Mouse (Mus musculus): ENCODE measurements around the gene Pqlc3. TPM values are rescaled to one million over a fixed set of nuclear protein-coding genes. Genes with fewer than 3 reads are reported as not detected.

Gene Pqlc3
- polyA plus RNA-seq, 1 experiment from 2014 or later, result 3.7 TPM

DNA sequence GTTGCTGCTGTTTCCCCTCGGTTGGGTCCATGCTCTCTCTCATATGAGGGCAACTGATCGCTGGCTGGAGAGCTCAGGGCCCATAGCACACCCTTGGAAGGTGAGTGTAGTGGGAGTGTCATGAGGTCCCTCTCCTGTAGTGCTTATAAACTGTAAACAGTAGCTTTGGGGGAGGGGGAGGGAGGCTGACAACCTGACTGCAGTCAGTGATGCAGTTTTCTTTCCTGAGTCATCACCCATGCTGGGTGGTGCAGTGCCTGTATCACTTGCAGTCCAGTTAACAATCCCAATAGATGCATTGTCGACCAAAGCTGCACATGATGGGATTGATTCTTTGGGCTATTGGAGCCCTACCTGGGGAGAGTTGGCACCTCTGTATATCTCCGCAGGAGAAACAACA lies 1.0 kb upstream of the Pqlc3 start:
- ATAC-seq (ENCODE audit: insufficient read depth) (no peak), DNase-seq (no peak)
- H3K27me3 ChIP-seq (ENCODE audit: insufficient read depth, low read length), result peaks cover 12% of the 10 kb centered on the region
- H3K27ac ChIP-seq (ENCODE audit: low read depth), result no peak overlapping the region
- WGBS, result 41% methylated on average over 4 of the region's 4 CpGs
- 0 out of 2 replicates have a peak, but pooled peaks cover 6% of the 10 kb centered on the region for H3K4me1 ChIP-seq (ENCODE audit: insufficient read depth)
- no peak overlapping the region for H3K4me2 ChIP-seq
- no peak for TF ChIP-seq CTCF (IDR thresholded peaks at IDR 0.05; ENCODE audit: low read depth)
- H3K9me3 ChIP-seq (ENCODE audit: low read depth, low read length), result no peaks in the 10 kb centered on the region
- no peaks in the 10 kb centered on the region for H3K36me3 ChIP-seq (ENCODE audit: insufficient read depth)
- H3K4me3 ChIP-seq (ENCODE audit: low read depth, low read length), result no peak overlapping the region
- no peak overlapping the region for H3K9ac ChIP-seq

DNA sequence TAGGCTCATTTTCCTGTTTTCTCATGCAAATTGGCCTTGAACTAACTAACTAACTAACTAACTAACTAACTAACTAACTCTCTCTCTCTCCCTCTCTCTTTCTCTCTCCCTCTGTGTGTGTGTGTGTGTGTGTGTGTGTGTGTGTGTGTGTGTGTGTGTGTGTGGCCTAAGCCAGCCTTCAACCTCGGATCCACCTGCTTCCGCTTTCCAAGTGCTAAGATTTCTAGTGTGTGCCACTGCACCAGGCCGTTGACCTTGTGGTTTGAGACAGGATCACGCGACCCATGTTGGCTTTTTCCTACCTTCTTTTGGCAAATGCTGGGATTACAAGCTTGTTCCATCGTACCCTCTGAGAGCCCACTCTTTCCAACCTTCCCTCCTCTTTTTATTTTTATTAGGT lies 420 bp upstream of the Pqlc3 start:
- Histone ChIP-seq H3K4me2 (peak overlapping the region; percentile 91; the same call in 1 of the 2 replicates), H3K36me3 (ENCODE audit: insufficient read depth) (0 out of 2 replicates have a peak, but pooled peaks cover under 1% of the 10 kb centered on the region), H3K27me3 (ENCODE audit: insufficient read depth, low read length) (peaks cover 12% of the 10 kb centered on the region), H3K27ac (ENCODE audit: low read depth) (no peak overlapping the region), H3K9ac (no peak overlapping the region), H3K4me1 (ENCODE audit: insufficient read depth) (0 out of 2 replicates have a peak, but pooled peaks cover 6% of the 10 kb centered on the region), H3K4me3 (ENCODE audit: low read depth, low read length) (no peak overlapping the region), H3K9me3 (ENCODE audit: low read depth, low read length) (no peaks in the 10 kb centered on the region)
- ATAC-seq (ENCODE audit: insufficient read depth) (no peak), DNase-seq (no peak)
- 44% methylated on average over 6 of the region's 6 CpGs for WGBS
- TF ChIP-seq CTCF (IDR thresholded peaks at IDR 0.05; ENCODE audit: low read depth), result no peak

DNA sequence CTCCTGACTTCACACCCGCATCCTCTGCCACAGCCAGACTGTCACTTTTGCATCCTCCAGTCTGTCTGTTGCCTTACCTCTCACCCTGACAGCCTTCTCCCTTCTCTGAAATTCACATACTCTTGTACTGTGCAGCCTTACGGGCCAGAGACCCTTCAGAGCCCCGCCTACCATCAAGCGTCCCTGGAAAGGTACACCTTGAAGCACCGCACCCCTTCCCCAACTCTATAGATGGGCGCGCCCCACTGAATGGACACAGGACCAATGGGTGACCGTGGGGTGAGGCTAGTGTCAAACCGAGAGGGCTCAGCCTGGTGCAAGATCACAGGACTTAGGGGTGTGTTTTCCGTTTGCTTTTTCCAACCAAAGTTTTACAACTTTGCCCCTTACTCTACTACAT lies 1.1 kb downstream of the Pqlc3 start:
- peak; percentile 13; the same call in 1 of the 2 replicates for ATAC-seq (ENCODE audit: insufficient read depth)
- no peak for TF ChIP-seq CTCF (IDR thresholded peaks at IDR 0.05; ENCODE audit: low read depth)
- H3K27ac ChIP-seq (ENCODE audit: low read depth), result no peak overlapping the region
- H3K27me3 ChIP-seq (ENCODE audit: insufficient read depth, low read length), result peaks cover 12% of the 10 kb centered on the region
- 0 out of 2 replicates have a peak, but pooled peaks cover 6% of the 10 kb centered on the region for H3K4me1 ChIP-seq (ENCODE audit: insufficient read depth)
- no peaks in the 10 kb centered on the region for H3K9me3 ChIP-seq (ENCODE audit: low read depth, low read length)
- H3K36me3 ChIP-seq (ENCODE audit: insufficient read depth), result peaks cover 6% of the 10 kb centered on the region; the same call in 1 of the 2 replicates
- WGBS, result 4% methylated on average over 10 of the region's 10 CpGs
- peak overlapping the region; percentile 61 for H3K4me3 ChIP-seq (ENCODE audit: low read depth, low read length)
- DNase-seq, result peak; percentile 11
- peak overlapping the region; percentile 91 for H3K4me2 ChIP-seq
- peak overlapping the region; percentile 48; the same call in 1 of the 2 replicates for H3K9ac ChIP-seq

GRCm38 (mm10) chr12:16996886-16997462 lies 3.2 kb downstream of the Pqlc3 start:
- no peak for TF ChIP-seq CTCF (IDR thresholded peaks at IDR 0.05; ENCODE audit: low read depth)
- no peaks in the 10 kb centered on the region for H3K9me3 ChIP-seq (ENCODE audit: low read depth, low read length)
- no peak overlapping the region for H3K4me3 ChIP-seq (ENCODE audit: low read depth, low read length)
- 89% methylated on average over 5 of the region's 5 CpGs for WGBS
- H3K4me1 ChIP-seq (ENCODE audit: insufficient read depth), result 0 out of 2 replicates have a peak, but pooled peaks cover 6% of the 10 kb centered on the region
- no peak overlapping the region for H3K9ac ChIP-seq
- peaks cover 10% of the 10 kb centered on the region for H3K27me3 ChIP-seq (ENCODE audit: insufficient read depth, low read length)
- H3K36me3 ChIP-seq (ENCODE audit: insufficient read depth), result peaks cover 12% of the 10 kb centered on the region; the same call in 1 of the 2 replicates
- no peak overlapping the region for H3K27ac ChIP-seq (ENCODE audit: low read depth)
- no peak for DNase-seq
- H3K4me2 ChIP-seq, result no peak overlapping the region
- ATAC-seq (ENCODE audit: insufficient read depth), result no peak

GRCm38 (mm10) chr12:16996281-16996680 lies 3.9 kb downstream of the Pqlc3 start:
- Histone ChIP-seq H3K27ac (ENCODE audit: low read depth) (no peak overlapping the region), H3K9me3 (ENCODE audit: low read depth, low read length) (no peaks in the 10 kb centered on the region), H3K36me3 (ENCODE audit: insufficient read depth) (peaks cover 12% of the 10 kb centered on the region; the same call in 1 of the 2 replicates), H3K4me2 (no peak overlapping the region), H3K4me1 (ENCODE audit: insufficient read depth) (0 out of 2 replicates have a peak, but pooled peaks cover 6% of the 10 kb centered on the region), H3K4me3 (ENCODE audit: low read depth, low read length) (no peak overlapping the region), H3K9ac (no peak overlapping the region), H3K27me3 (ENCODE audit: insufficient read depth, low read length) (peaks cover 9% of the 10 kb centered on the region)
- 82% methylated on average over 5 of the region's 5 CpGs for WGBS
- no peak for DNase-seq
- ATAC-seq (ENCODE audit: insufficient read depth), result no peak
- TF ChIP-seq CTCF (IDR thresholded peaks at IDR 0.05; ENCODE audit: low read depth), result no peak

GRCm38 (mm10) chr12:16994291-16994690 lies 5.9 kb downstream of the Pqlc3 start:
- WGBS, result 88% methylated on average over 2 of the region's 2 CpGs
- Histone ChIP-seq H3K4me1 (ENCODE audit: insufficient read depth) (0 out of 2 replicates have a peak, but pooled peaks cover 6% of the 10 kb centered on the region), H3K4me2 (no peak overlapping the region), H3K36me3 (ENCODE audit: insufficient read depth) (peaks cover 15% of the 10 kb centered on the region; the same call in 1 of the 2 replicates), H3K9me3 (ENCODE audit: low read depth, low read length) (no peaks in the 10 kb centered on the region), H3K4me3 (ENCODE audit: low read depth, low read length) (no peak overlapping the region), H3K27me3 (ENCODE audit: insufficient read depth, low read length) (peaks cover 9% of the 10 kb centered on the region), H3K27ac (ENCODE audit: low read depth) (no peak overlapping the region), H3K9ac (no peak overlapping the region)
- TF ChIP-seq CTCF (IDR thresholded peaks at IDR 0.05; ENCODE audit: low read depth), result no peak
- ATAC-seq (ENCODE audit: insufficient read depth) (no peak), DNase-seq (no peak)

GRCm38 (mm10) chr12:16992355-16992754 lies 7.9 kb downstream of the Pqlc3 start:
- Histone ChIP-seq H3K9ac (no peak overlapping the region), H3K4me3 (ENCODE audit: low read depth, low read length) (no peak overlapping the region), H3K9me3 (ENCODE audit: low read depth, low read length) (no peaks in the 10 kb centered on the region), H3K27me3 (ENCODE audit: insufficient read depth, low read length) (no peaks in the 10 kb centered on the region), H3K4me1 (ENCODE audit: insufficient read depth) (no peaks in the 10 kb centered on the region), H3K27ac (ENCODE audit: low read depth) (no peak overlapping the region), H3K36me3 (ENCODE audit: insufficient read depth) (peaks cover 15% of the 10 kb centered on the region; the same call in 1 of the 2 replicates), H3K4me2 (no peak overlapping the region)
- DNase-seq, result no peak
- WGBS, result 77% methylated on average over 2 of the region's 2 CpGs
- no peak for ATAC-seq (ENCODE audit: insufficient read depth)
- no peak for TF ChIP-seq CTCF (IDR thresholded peaks at IDR 0.05; ENCODE audit: low read depth)
